ENCODE assay signal across 10 mouse cellular contexts in genomic region chr7:45744387-45744786, GRCm38 (mm10). TPM values are rescaled to one million over a fixed set of nuclear protein-coding genes. Genes with fewer than 3 reads are reported as not detected.
A peak's percentile ranks its signal among the peaks of the same experiment; 100 is the strongest.
DNase-seq lines count a peak whose midpoint lies in the region; ATAC-seq and TF ChIP-seq lines count a peak whose summit lies in the region.
"Had no signal": no experiment of that assay in that cellular context is flagged by ENCODE, and none has a peak within 500 bp of the region (broad histone marks: within the 10 kb centered on the region; RNA-seq: fewer than 3 reads in every experiment).

No protein-coding gene starts in this region.

- H3K9ac ChIP-seq in liver, adult 2 months (ENCODE audit: low read depth, low read length): no peak overlapping the region
- no peak overlapping the region for H3K9ac ChIP-seq in liver, embryonic 11.5 days (ENCODE audit: low read depth, low read length)
- H3K9ac ChIP-seq in intestine, embryonic 16.5 days (ENCODE audit: low read depth, low read length): no peak overlapping the region; the same call in 1 of the 2 replicates
- no peak overlapping the region for H3K9ac ChIP-seq in midbrain, embryonic 13.5 days (replicated peaks)
- H3K9ac ChIP-seq: embryonic facial prominence, embryonic 15.5 days had no signal

- no peaks in the 10 kb centered on the region for H3K36me3 ChIP-seq in liver, adult 2 months (ENCODE audit: control insufficient read depth, insufficient read depth, low read length)
- no peaks in the 10 kb centered on the region for H3K36me3 ChIP-seq in liver, embryonic 11.5 days (ENCODE audit: control insufficient read depth, insufficient read depth, low read length)
- no peaks in the 10 kb centered on the region for H3K36me3 ChIP-seq in intestine, embryonic 16.5 days (ENCODE audit: control insufficient read depth, insufficient read depth, low read length)
- no peaks in the 10 kb centered on the region for H3K36me3 ChIP-seq in midbrain, embryonic 13.5 days
- H3K36me3 ChIP-seq: embryonic facial prominence, embryonic 15.5 days had no signal

- WGBS in liver, adult 2 months: 16% methylated on average over 2 of the region's 2 CpGs
- WGBS in liver, embryonic 11.5 days: 38% methylated on average over 2 of the region's 2 CpGs
- WGBS in intestine, embryonic 16.5 days: 34% methylated on average over 2 of the region's 2 CpGs
- WGBS in midbrain, embryonic 13.5 days: 28% methylated on average over 2 of the region's 2 CpGs

- no peaks in the 10 kb centered on the region for H3K79me2 ChIP-seq in liver, adult 2 months (ENCODE audit: control insufficient read depth, insufficient read depth, low read length)

- H3K27me3 ChIP-seq in liver, adult 2 months (ENCODE audit: control insufficient read depth, insufficient read depth, low read length): no peaks in the 10 kb centered on the region; the same call in 1 of the 2 replicates
- no peaks in the 10 kb centered on the region for H3K27me3 ChIP-seq in liver, embryonic 11.5 days (replicated peaks; ENCODE audit: control insufficient read depth, insufficient read depth, low read length)
- H3K27me3 ChIP-seq in intestine, embryonic 16.5 days (replicated peaks; ENCODE audit: control insufficient read depth, insufficient read depth, low read length): no peaks in the 10 kb centered on the region
- H3K27me3 ChIP-seq in midbrain, embryonic 13.5 days: peaks cover 19% of the 10 kb centered on the region
- H3K27me3 ChIP-seq: embryonic facial prominence, embryonic 15.5 days had no signal

- H3K4me2 ChIP-seq in liver, embryonic 11.5 days: no peak overlapping the region
- no peak overlapping the region for H3K4me2 ChIP-seq in intestine, embryonic 16.5 days (ENCODE audit: low read depth, low read length)
- H3K4me2 ChIP-seq in midbrain, embryonic 13.5 days (replicated peaks): no peak overlapping the region
- H3K4me2 ChIP-seq: embryonic facial prominence, embryonic 15.5 days had no signal

- peak; percentile 41 for DNase-seq in liver, adult 2 months (ENCODE audit: extremely low read depth, low read depth, low spot score)
- no peak for DNase-seq in liver, embryonic 11.5 days (ENCODE audit: low spot score)
- DNase-seq in T-cell, adult 2 months (ENCODE audit: low spot score): peak; percentile 45
- peak; percentile 79 for DNase-seq in left cerebral cortex, postnatal 4 days
- peak; percentile 73 for DNase-seq in right cerebral cortex, adult 2 months (ENCODE audit: low spot score in 2 of 2)

- ATAC-seq in liver, embryonic 11.5 days (replicated peaks; ENCODE audit: low FRiP score): no peak
- peak; percentile 47; the same call in 1 of the 2 replicates for ATAC-seq in common myeloid progenitor, adult 5-6 weeks (replicated peaks; ENCODE audit: low read depth, poor library complexity, severe bottlenecking)
- ATAC-seq in intestine, embryonic 16.5 days: peak; percentile 75
- ATAC-seq in midbrain, embryonic 13.5 days: no peak

- H3K4me1 ChIP-seq in liver, adult 2 months (ENCODE audit: control insufficient read depth, insufficient read depth, low read length): no peaks in the 10 kb centered on the region
- H3K4me1 ChIP-seq in liver, embryonic 11.5 days (replicated peaks; ENCODE audit: control insufficient read depth, insufficient read depth, low read length): no peaks in the 10 kb centered on the region; the same call in 1 of the 2 replicates
- H3K4me1 ChIP-seq in intestine, embryonic 16.5 days (ENCODE audit: control insufficient read depth, insufficient read depth, low read length): peaks cover 5% of the 10 kb centered on the region; the same call in 1 of the 2 replicates
- peaks cover 3% of the 10 kb centered on the region for H3K4me1 ChIP-seq in midbrain, embryonic 13.5 days (replicated peaks)

- no peak for TF ChIP-seq POLR2A in liver, adult 2 months (IDR thresholded peaks at IDR 0.05; ENCODE audit: extremely low read depth, insufficient read depth, low read length)

- intact Hi-C loops in left cerebral cortex, postnatal 4 days (cut with DNase I): loop anchor here (10.0 kb wide), 2 partner anchors 190 to 260 kb away; no protein-coding TSS in a partner anchor

- H3K4me3 ChIP-seq in liver, adult 2 months (ENCODE audit: insufficient read depth, low read depth, low read length): no peak overlapping the region
- H3K4me3 ChIP-seq in liver, embryonic 11.5 days (ENCODE audit: low read depth, low read length): no peak overlapping the region
- no peak overlapping the region for H3K4me3 ChIP-seq in intestine, embryonic 16.5 days (ENCODE audit: low read length)
- H3K4me3 ChIP-seq in midbrain, embryonic 13.5 days (replicated peaks): no peak overlapping the region
- H3K4me3 ChIP-seq: embryonic facial prominence, embryonic 15.5 days; megakaryocyte, embryonic 14.5 days had no signal

- H3K27ac ChIP-seq in liver, adult 2 months (replicated peaks; ENCODE audit: insufficient read depth, low read depth, low read length): no peak overlapping the region
- H3K27ac ChIP-seq in liver, embryonic 11.5 days (ENCODE audit: low read depth, low read length): no peak overlapping the region
- H3K27ac ChIP-seq in intestine, embryonic 16.5 days (ENCODE audit: low read length): no peak overlapping the region
- no peak overlapping the region for H3K27ac ChIP-seq in midbrain, embryonic 13.5 days
- H3K27ac ChIP-seq: embryonic facial prominence, embryonic 15.5 days had no signal

- H3K9me3 ChIP-seq in liver, embryonic 11.5 days (ENCODE audit: control insufficient read depth, low read length): peaks cover 3% of the 10 kb centered on the region
- H3K9me3 ChIP-seq in intestine, embryonic 16.5 days (ENCODE audit: control insufficient read depth, low read length): no peaks in the 10 kb centered on the region; the same call in 1 of the 2 replicates
- no peaks in the 10 kb centered on the region for H3K9me3 ChIP-seq in midbrain, embryonic 13.5 days
- H3K9me3 ChIP-seq: embryonic facial prominence, embryonic 15.5 days had no signal

- no peak for TF ChIP-seq CTCF in liver, adult 2 months (IDR thresholded peaks at IDR 0.05; ENCODE audit: low read depth, low read length)

RNA-seq across cellular contexts. Expression of gene Spaca4, which starts 18.8 kb away (rescaled TPM):
- total RNA-seq in liver, adult 2 months (2014; rRNA removed): not detected in 2 replicates
- polyA plus RNA-seq in liver, adult 2 months (2012; rRNA removed): not detected in 2 replicates
- polyA plus RNA-seq in liver, embryonic 11.5 days (2014; fragmentation: Nextera tagmentation; extraction: Ambion mirVana): not detected in 2 replicates
- total RNA-seq in common myeloid progenitor, adult 5-6 weeks (2017): not detected in 2 replicates
- 0.86 and 1.0 TPM in 2 replicates for polyA plus RNA-seq in intestine, embryonic 16.5 days (2015; fragmentation: Nextera tagmentation; extraction: Ambion mirVana)
- not detected for total RNA-seq in left cerebral cortex, postnatal 4 days (2021)
- not detected in 2 replicates for polyA plus RNA-seq in midbrain, embryonic 13.5 days (2015; fragmentation: Nextera tagmentation; extraction: Ambion mirVana)

RNA-seq across cellular contexts. Expression of gene Fam83e, which starts 23.4 kb away (rescaled TPM):
- total RNA-seq in liver, adult 2 months (2014; rRNA removed): 0.18 TPM in 1 of 2 replicates, not detected in the other
- 0.05 and 0.10 TPM in 2 replicates for polyA plus RNA-seq in liver, adult 2 months (2012; rRNA removed)
- polyA plus RNA-seq in liver, embryonic 11.5 days (2014; fragmentation: Nextera tagmentation; extraction: Ambion mirVana): 0.77 and 1.1 TPM in 2 replicates
- 0.82 and 0.87 TPM in 2 replicates for total RNA-seq in common myeloid progenitor, adult 5-6 weeks (2017)
- 30.9 and 34.2 TPM in 2 replicates for polyA plus RNA-seq in intestine, embryonic 16.5 days (2015; fragmentation: Nextera tagmentation; extraction: Ambion mirVana)
- 1 to 10 TPM in 1 of 2 experiments, under 1 TPM in 1; 0.62 to 1.1 TPM for total RNA-seq in left cerebral cortex, postnatal 4 days (2021)
- 1.0 and 1.3 TPM in 2 replicates for polyA plus RNA-seq in midbrain, embryonic 13.5 days (2015; fragmentation: Nextera tagmentation; extraction: Ambion mirVana)

RNA-seq across cellular contexts. Expression of gene Sphk2, which starts 26.6 kb away (rescaled TPM):
- 13.4 and 15.2 TPM in 2 replicates for total RNA-seq in liver, adult 2 months (2014; rRNA removed)
- 62.9 and 80.1 TPM in 2 replicates for polyA plus RNA-seq in liver, adult 2 months (2012; rRNA removed)
- polyA plus RNA-seq in liver, embryonic 11.5 days (2014; fragmentation: Nextera tagmentation; extraction: Ambion mirVana): 24.2 and 25.6 TPM in 2 replicates
- 8.2 and 9.5 TPM in 2 replicates for total RNA-seq in common myeloid progenitor, adult 5-6 weeks (2017)
- polyA plus RNA-seq in intestine, embryonic 16.5 days (2015; fragmentation: Nextera tagmentation; extraction: Ambion mirVana): 55.6 and 59.2 TPM in 2 replicates
- total RNA-seq in left cerebral cortex, postnatal 4 days (2021): 10 to 100 TPM; 23.6 to 24.6 TPM
- 24.3 and 27.1 TPM in 2 replicates for polyA plus RNA-seq in midbrain, embryonic 13.5 days (2015; fragmentation: Nextera tagmentation; extraction: Ambion mirVana)

RNA-seq across cellular contexts. Expression of gene Rpl18, which starts 29.1 kb away (rescaled TPM):
- total RNA-seq in liver, adult 2 months (2014; rRNA removed): 436 and 542 TPM in 2 replicates
- 366 and 534 TPM in 2 replicates for polyA plus RNA-seq in liver, adult 2 months (2012; rRNA removed)
- 1,405 and 1,469 TPM in 2 replicates for polyA plus RNA-seq in liver, embryonic 11.5 days (2014; fragmentation: Nextera tagmentation; extraction: Ambion mirVana)
- 1,786 and 1,933 TPM in 2 replicates for total RNA-seq in common myeloid progenitor, adult 5-6 weeks (2017)
- 1,070 and 1,157 TPM in 2 replicates for polyA plus RNA-seq in intestine, embryonic 16.5 days (2015; fragmentation: Nextera tagmentation; extraction: Ambion mirVana)
- 100 to 1,000 TPM; 640 to 672 TPM for total RNA-seq in left cerebral cortex, postnatal 4 days (2021)
- polyA plus RNA-seq in midbrain, embryonic 13.5 days (2015; fragmentation: Nextera tagmentation; extraction: Ambion mirVana): 643 and 684 TPM in 2 replicates

RNA-seq across cellular contexts. Expression of gene Lmtk3, which starts 39.2 kb away (rescaled TPM):
- total RNA-seq in liver, adult 2 months (2014; rRNA removed): not detected in 2 replicates
- polyA plus RNA-seq in liver, adult 2 months (2012; rRNA removed): 0.02 TPM in 1 of 2 replicates, not detected in the other
- polyA plus RNA-seq in liver, embryonic 11.5 days (2014; fragmentation: Nextera tagmentation; extraction: Ambion mirVana): 0.30 and 0.45 TPM in 2 replicates
- total RNA-seq in common myeloid progenitor, adult 5-6 weeks (2017): not detected in 2 replicates
- polyA plus RNA-seq in intestine, embryonic 16.5 days (2015; fragmentation: Nextera tagmentation; extraction: Ambion mirVana): 0.47 and 0.51 TPM in 2 replicates
- total RNA-seq in left cerebral cortex, postnatal 4 days (2021): 100 to 1,000 TPM; 304 to 352 TPM
- 22.8 and 24.0 TPM in 2 replicates for polyA plus RNA-seq in midbrain, embryonic 13.5 days (2015; fragmentation: Nextera tagmentation; extraction: Ambion mirVana)

Comparison
In these comparisons a context has a peak if more than half of its experiments do, and no peak if none do; other contexts are left out.
1. ATAC-seq: peak in common myeloid progenitor, adult 5-6 weeks (single experiment) and intestine, embryonic 16.5 days (single experiment); none in liver, embryonic 11.5 days (single experiment) and midbrain, embryonic 13.5 days (single experiment).
2. RNA of gene Fam83e, which starts 23.4 kb away (polyA plus RNA-seq): 30.9 to 34.2 TPM in intestine, embryonic 16.5 days; 0.77 to 1.1 TPM in liver, embryonic 11.5 days, 1.0 to 1.3 TPM in midbrain, embryonic 13.5 days and 0.05 to 0.10 TPM in liver, adult 2 months; every median in the first group is over 10 times any median in the second.